Mouse (Mus musculus) liver, adult 2 months (tissue): ENCODE results near the gene Sln.
A peak's percentile ranks its signal among the peaks of the same experiment; 100 is the strongest.

Source experiments
- CTCF ChIP-seq: fragments of 200-500 bp; IDR thresholded peaks from 2 replicates; pipeline ENCODE4 v1.5.1; 2011; ENCODE audit warnings: low read depth, low read length, control low read depth
- POLR2A ChIP-seq: fragments of 200-500 bp; IDR thresholded peaks from 2 replicates; pipeline ENCODE4 v1.6.1; 2011; ENCODE audit warnings: low read length, control low read depth; ENCODE audit not compliant: insufficient read depth; ENCODE audit errors: extremely low read depth

GRCm38 (mm10) chr9:53890075-53890474, 40.1 kb downstream of the Sln start:
- TF ChIP-seq POLR2A (no peak), CTCF (peak; percentile 15; the same call in 1 of the 2 replicates)
